Mouse (Mus musculus) bone marrow, adult 2 months (tissue): ENCODE measurements around the gene Stat3.

ENCODE experiments used
- CTCF ChIP-seq: fragments of 200-500 bp; IDR thresholded peaks from 2 replicates; pipeline ENCODE4 v1.5.1; 2011; ENCODE audit warnings: low read length, control low read depth; ENCODE audit not compliant: control insufficient read depth, insufficient read depth
- POLR2A ChIP-seq: fragments of 200-500 bp; IDR thresholded peaks from 2 replicates; pipeline ENCODE4 v1.6.1; 2011; ENCODE audit warnings: low read depth, mild to moderate bottlenecking, control low read depth, low read length, borderline replicate concordance; ENCODE audit not compliant: control insufficient read depth

- TF ChIP-seq CTCF (no peak), POLR2A (no peak)
Observed at GRCm38 (mm10) chr11:100931254-100931921, 8.0 kb downstream of the Stat3 start.
